Mouse (Mus musculus) testis, postnatal 14 days (tissue): Measurements from ENCODE around the gene Pde4b.

ENCODE experiments used
- DNase-seq: peaks from one replicate; pipeline ENCODE4 v3.0.0; 2021; ENCODE audit warnings: low spot score

Pde4b gene

GRCm38 (mm10) chr4:102612596-102612995 lies 525.3 kb downstream of the Pde4b start:
- DNase-seq: no peak

DNA sequence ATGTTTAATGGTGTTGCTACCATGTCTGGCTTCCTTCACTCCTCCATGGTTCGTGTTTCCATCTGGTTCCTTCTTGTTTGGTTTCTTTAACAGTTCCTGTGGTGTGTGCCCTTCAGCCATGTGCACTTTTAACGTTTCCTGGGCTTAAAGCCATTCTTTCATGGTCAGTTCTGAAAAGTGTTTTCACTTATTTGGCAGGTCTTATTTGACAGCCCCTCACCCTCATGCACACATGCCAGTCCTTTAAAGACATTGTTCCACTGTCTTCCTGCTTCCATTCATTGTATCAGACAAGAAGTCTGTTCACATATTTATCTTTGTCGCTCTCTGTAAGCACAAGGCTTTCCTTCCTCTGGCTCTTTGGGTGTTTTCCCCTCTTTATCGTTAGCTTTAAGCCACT lies 530.4 kb downstream of the Pde4b start:
- no peak for DNase-seq

GRCm38 (mm10) chr4:102618609-102619008 lies 531.3 kb downstream of the Pde4b start:
- DNase-seq: no peak

DNA sequence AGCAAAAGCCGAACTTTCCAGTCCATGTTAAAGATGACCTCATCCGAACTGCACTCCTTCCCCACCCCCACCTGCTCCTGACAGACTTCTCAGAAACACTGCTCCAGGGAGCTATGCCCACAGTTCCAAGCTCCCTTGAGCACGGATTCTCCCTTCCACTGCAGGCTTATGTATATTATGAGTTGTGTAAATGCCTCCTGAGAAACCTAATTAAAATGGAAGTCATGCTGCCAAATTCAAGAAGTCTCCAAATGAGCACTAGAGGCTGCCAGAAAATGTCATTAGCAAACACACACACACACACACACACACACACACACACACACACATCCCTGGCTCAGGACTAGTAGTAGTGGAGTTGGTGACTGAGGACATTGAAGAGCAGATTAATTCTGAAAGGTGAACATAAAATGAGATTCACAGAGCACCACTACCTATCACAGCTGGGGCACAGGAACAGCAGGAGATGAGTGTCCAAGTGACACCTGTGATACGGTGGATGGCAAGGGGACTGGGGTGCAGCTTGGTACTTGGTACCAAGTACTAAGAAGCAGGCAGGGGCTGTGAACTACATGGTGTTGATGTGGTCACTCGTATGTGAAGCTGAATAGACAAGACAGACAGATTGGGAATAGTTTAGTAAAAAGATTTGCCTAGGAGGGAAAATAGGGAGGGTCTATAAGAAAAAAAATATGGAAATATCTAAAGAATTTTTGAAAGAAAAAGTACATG lies 533.0 kb downstream of the Pde4b start:
- DNase-seq: no peak

DNA sequence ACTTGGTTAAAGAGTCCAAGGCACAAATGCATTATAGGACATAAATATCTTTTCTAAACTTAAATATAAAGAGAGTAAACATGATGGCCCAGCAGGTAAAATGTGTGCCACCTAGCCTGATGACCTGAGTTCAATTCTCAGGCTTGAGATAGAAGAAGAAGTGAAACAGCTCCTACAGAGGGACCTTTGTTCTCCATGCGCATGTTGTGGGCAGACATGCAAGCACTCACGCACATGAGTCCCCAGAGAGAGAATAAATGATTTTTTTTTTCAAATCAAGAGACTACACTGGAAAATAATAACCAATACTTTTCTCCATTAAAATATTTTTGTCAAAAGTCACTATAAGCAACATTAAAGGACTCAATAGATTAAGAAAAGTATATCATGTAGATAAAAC lies 533.8 kb downstream of the Pde4b start:
- DNase-seq: no peak

GRCm38 (mm10) chr4:102622977-102623376 lies 535.6 kb downstream of the Pde4b start:
- no peak for DNase-seq

DNA sequence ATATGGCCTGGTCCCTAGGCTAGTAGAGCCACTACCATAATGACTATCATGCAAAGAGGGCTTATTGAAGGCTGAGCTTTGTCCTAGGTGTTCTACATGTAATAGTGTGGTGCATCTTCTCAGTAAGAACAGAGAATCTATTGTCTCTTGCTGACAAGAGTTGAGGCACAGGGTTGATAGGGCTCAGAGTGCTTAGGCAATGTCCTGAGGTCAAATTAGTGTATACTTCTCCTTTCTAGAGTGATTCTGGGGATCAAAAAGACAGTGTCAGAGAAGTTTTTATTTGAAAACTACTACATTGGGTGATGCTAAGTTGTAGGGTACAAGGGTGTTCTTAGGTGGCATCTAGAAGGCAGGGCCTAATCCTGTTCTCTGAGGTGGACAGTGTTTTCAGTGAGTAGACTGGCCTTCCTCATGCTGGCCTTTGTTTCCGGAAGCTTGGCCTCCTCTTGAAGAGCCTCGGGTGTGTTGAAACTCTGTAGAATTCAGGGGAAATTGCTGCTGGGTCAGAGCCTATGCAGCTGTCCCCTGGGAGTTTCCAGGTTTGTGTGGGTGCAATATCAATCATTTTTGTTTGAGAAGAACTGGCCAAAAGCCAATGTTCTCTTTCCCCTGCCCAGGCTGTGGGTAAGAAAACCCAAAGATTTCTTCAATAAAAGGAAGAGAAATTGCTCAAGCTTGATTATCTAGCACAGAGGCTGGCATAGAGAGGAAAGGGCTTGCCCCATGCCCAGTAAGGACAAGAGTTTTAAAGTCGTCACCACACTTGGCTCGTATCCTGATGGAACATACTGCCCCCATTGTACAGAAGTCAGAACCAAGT lies 536.7 kb downstream of the Pde4b start:
- no peak for DNase-seq

DNA sequence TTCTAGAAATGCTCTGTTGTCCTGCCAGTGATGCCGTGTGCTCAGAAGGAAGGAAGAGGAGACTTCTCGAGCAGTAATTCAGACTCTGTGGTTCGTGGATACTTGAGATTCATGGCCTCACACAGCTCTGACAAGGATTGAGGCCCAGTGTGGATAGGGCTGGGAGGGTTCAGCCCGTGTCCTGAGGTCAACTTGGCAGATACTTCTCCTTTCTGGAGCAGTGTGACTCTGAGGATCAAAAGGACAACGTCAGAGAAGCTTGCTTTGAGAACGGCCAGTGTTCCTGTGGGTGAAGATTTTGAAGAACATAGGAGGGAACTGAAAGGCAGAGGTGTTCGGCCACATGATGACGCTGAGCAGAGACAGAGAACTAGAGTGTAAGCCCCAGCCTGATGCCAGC lies 537.6 kb downstream of the Pde4b start:
- DNase-seq: no peak

GRCm38 (mm10) chr4:102627799-102628198 lies 540.5 kb downstream of the Pde4b start:
- DNase-seq: no peak

- DNase-seq: no peak
These were observed 542.3 kb downstream of the Pde4b start for GRCm38 (mm10) chr4:102629621-102630020.

GRCm38 (mm10) chr4:102630261-102630660 lies 542.9 kb downstream of the Pde4b start:
- no peak for DNase-seq

DNA sequence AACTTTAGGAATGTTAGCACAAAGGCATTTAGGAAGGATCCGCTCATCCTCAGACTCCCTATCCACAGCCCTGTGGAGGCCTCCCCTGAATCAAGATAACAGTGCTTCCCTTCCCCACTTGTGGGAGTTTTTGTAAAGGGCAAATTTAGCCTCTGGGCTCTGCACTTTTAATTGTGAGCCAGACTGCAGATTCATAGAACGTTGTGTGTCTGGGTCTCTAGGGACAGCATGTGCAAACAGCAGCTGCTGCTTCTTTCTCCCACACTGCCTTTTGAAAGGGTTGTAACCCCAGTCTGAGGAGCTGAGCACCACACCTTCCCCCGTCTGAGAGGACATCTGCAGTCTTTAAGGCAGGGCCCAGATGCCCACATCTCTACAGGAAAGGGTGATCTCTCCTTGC lies 544.3 kb downstream of the Pde4b start:
- DNase-seq: peak; percentile 10

- DNase-seq: no peak
These were observed 545.9 kb downstream of the Pde4b start for GRCm38 (mm10) chr4:102633241-102633640.

GRCm38 (mm10) chr4:102635258-102635657 lies 547.9 kb downstream of the Pde4b start:
- no peak for DNase-seq

GRCm38 (mm10) chr4:102635944-102636343 lies 548.6 kb downstream of the Pde4b start:
- DNase-seq: no peak

- no peak for DNase-seq
These were observed 550.1 kb downstream of the Pde4b start for GRCm38 (mm10) chr4:102637348-102637910.

- no peak for DNase-seq
These were observed 553.6 kb downstream of the Pde4b start for GRCm38 (mm10) chr4:102640942-102641341.

GRCm38 (mm10) chr4:102644062-102644461 lies 556.7 kb downstream of the Pde4b start:
- no peak for DNase-seq

DNA sequence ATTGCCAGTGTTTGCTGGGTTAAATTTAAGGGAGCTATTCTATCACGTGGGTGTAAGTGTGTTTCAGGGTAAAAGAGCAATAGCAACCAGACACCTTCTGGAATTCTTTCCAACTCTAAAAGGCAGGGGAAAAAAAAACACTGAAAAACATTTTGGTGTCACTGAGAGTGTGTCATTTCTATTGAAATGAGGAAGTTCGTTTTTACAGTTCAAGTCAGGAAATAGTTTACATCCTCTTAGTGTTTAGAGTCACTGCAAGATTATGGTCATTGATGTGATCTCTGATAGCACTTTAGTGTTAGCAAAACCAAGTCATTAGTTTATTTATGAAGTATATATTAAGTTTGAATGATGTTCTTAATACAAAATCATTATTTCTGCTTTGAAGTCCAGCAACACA lies 559.7 kb downstream of the Pde4b start:
- no peak for DNase-seq

GRCm38 (mm10) chr4:102655331-102655730 lies 568.0 kb downstream of the Pde4b start:
- no peak for DNase-seq

DNA sequence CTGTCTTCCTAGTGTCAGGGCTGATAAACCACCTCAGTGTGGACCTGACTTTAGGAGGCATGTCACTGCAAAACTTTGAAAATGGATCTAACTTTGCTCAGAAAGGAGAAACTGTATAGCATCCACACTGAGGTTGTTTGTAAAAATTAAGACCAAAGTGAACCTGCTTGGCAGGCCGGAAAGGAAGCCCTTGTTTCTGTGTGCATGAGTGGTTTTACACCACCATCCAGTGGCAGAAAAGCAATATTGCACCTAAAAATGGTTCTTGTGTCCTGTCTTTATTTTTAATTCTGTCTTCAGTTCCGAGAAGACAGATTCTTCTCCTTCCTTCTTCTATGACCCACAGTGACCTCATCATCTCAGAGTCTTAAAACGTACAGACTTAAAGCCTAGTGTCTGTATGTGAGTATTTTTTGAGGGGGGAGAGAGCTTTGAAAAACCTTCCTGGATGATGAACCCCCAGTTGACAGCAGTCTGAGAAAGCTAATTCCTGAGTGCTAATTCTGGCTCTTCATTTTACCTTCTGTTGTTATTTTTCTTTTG lies 569.2 kb downstream of the Pde4b start:
- DNase-seq: no peak
